Mouse (Mus musculus): ENCODE measurements around the gene Kdm4c. TPM values are rescaled to one million over a fixed set of nuclear protein-coding genes. Genes with fewer than 3 reads are reported as not detected.
"Not testable (repeated sequence)": the region's sequence is repeated elsewhere in the genome, so short reads cannot be mapped to it uniquely, and the experiment has no call there.

Gene Kdm4c
- polyA plus RNA-seq, 1 experiment from 2014 or later, result 6.5 TPM

- WGBS, result 91% methylated on average over 3 of the region's 3 CpGs
- Histone ChIP-seq H3K4me2 (replicated peaks; ENCODE audit: low read depth) (no peak overlapping the region), H3K9ac (ENCODE audit: low read depth, low read length) (no peak overlapping the region), H3K36me3 (ENCODE audit: control insufficient read depth, insufficient read depth) (peaks cover 11% of the 10 kb centered on the region), H3K27me3 (replicated peaks; ENCODE audit: control insufficient read depth, insufficient read depth, low read length) (no peaks in the 10 kb centered on the region), H3K4me1 (replicated peaks; ENCODE audit: control insufficient read depth, insufficient read depth, low read length) (no peaks in the 10 kb centered on the region), H3K4me3 (ENCODE audit: low read depth, low read length) (no peak overlapping the region), H3K27ac (ENCODE audit: low read depth, low read length) (no peak overlapping the region), H3K9me3 (ENCODE audit: control insufficient read depth) (no peaks in the 10 kb centered on the region)
- no peak for ATAC-seq
- TF ChIP-seq CTCF (IDR thresholded peaks at IDR 0.05; ENCODE audit: low read depth), result no peak
Measured at GRCm38 (mm10) chr4:74360274-74360673, 118.0 kb downstream of the Kdm4c start.

GRCm38 (mm10) chr4:74386583-74386982 is 144.3 kb downstream of the Kdm4c start:
- Histone ChIP-seq H3K27me3 (replicated peaks; ENCODE audit: control insufficient read depth, insufficient read depth, low read length) (no peaks in the 10 kb centered on the region), H3K4me2 (replicated peaks; ENCODE audit: low read depth) (no peak overlapping the region), H3K9me3 (ENCODE audit: control insufficient read depth) (no peaks in the 10 kb centered on the region), H3K4me1 (replicated peaks; ENCODE audit: control insufficient read depth, insufficient read depth, low read length) (no peaks in the 10 kb centered on the region), H3K27ac (ENCODE audit: low read depth, low read length) (no peak overlapping the region), H3K4me3 (ENCODE audit: low read depth, low read length) (no peak overlapping the region), H3K9ac (ENCODE audit: low read depth, low read length) (no peak overlapping the region), H3K36me3 (ENCODE audit: control insufficient read depth, insufficient read depth) (no peaks in the 10 kb centered on the region; the same call in 1 of the 2 replicates)
- TF ChIP-seq CTCF (IDR thresholded peaks at IDR 0.05; ENCODE audit: low read depth), result no peak
- 52% methylated on average over 4 of the region's 4 CpGs for WGBS
- ATAC-seq, result 0 out of 2 replicates have a peak, but pooled peaks have one; percentile 41

DNA sequence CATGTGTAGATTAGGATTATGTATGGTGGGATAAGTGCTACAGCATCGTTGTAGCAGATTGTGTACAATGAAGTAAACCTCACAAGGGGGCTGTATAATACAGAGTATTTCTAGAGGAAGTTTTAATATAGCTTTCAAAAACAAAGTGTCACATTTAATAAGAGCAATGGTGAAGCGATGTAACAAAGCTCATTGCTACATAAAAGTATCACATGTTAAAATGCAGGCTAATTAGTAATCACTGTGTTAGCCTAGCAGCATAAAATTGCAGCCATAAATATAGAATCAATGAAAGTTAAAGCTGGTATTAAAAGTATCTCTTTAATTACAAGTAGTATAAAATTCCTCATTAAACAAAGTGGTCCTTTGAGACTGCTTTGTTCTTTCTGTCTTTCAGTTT is 150.9 kb downstream of the Kdm4c start:
- Histone ChIP-seq H3K4me2 (replicated peaks; ENCODE audit: low read depth) (no peak overlapping the region), H3K27me3 (replicated peaks; ENCODE audit: control insufficient read depth, insufficient read depth, low read length) (no peaks in the 10 kb centered on the region), H3K4me3 (ENCODE audit: low read depth, low read length) (no peak overlapping the region), H3K4me1 (replicated peaks; ENCODE audit: control insufficient read depth, insufficient read depth, low read length) (no peaks in the 10 kb centered on the region), H3K9me3 (ENCODE audit: control insufficient read depth) (no peaks in the 10 kb centered on the region), H3K27ac (ENCODE audit: low read depth, low read length) (no peak overlapping the region), H3K9ac (ENCODE audit: low read depth, low read length) (no peak overlapping the region), H3K36me3 (ENCODE audit: control insufficient read depth, insufficient read depth) (0 out of 2 replicates have a peak, but pooled peaks cover 8% of the 10 kb centered on the region)
- no peak for ATAC-seq
- 87% methylated on average over 2 of the region's 2 CpGs for WGBS
- TF ChIP-seq CTCF (IDR thresholded peaks at IDR 0.05; ENCODE audit: low read depth), result no peak

DNA sequence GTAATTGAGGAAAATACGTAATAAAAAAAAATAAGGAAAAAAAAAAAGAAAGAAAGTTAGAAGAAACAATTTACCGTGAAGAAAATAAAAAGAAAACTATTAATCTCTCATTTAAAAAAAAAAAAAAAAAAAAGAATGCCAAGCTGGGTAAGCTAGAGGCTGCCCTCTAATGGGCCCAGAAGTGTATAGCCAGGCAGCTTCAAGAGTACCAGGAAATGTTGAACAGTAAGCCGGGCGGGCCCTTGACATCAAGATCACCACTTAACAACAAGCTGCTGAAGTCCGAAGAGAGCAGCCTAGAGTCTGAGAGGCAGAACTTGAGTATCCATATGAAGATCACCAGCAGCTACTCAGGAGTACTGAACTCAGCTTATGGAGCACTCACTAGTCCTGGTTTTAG is 154.3 kb downstream of the Kdm4c start:
- TF ChIP-seq CTCF (IDR thresholded peaks at IDR 0.05; ENCODE audit: low read depth), result peak; percentile 45
- ATAC-seq, result no peak
- WGBS, result 75% methylated on average over 5 of the region's 5 CpGs

GRCm38 (mm10) chr4:74401617-74402313 is 159.5 kb downstream of the Kdm4c start:
- not testable (repeated sequence) for H3K27me3 ChIP-seq (replicated peaks; ENCODE audit: control insufficient read depth, insufficient read depth, low read length); H3K4me1 ChIP-seq (replicated peaks; ENCODE audit: control insufficient read depth, insufficient read depth, low read length); ATAC-seq; H3K4me3 ChIP-seq (ENCODE audit: low read depth, low read length); H3K9me3 ChIP-seq (ENCODE audit: control insufficient read depth); H3K27ac ChIP-seq (ENCODE audit: low read depth, low read length); H3K4me2 ChIP-seq (replicated peaks; ENCODE audit: low read depth); H3K9ac ChIP-seq (ENCODE audit: low read depth, low read length)
- 93% methylated on average over 7 of the region's 7 CpGs for whole genome bisulfite sequencing
- peaks cover 30% of the 10 kb centered on the region for H3K36me3 ChIP-seq (ENCODE audit: control insufficient read depth, insufficient read depth)

More for the DNA sequence above, 154.3 kb downstream of the Kdm4c start:
- no peaks in the 10 kb centered on the region for H3K27me3 ChIP-seq (replicated peaks; ENCODE audit: control insufficient read depth, insufficient read depth, low read length)
- H3K4me3 ChIP-seq (ENCODE audit: low read depth, low read length), result no peak overlapping the region
- peaks cover 15% of the 10 kb centered on the region; the same call in 1 of the 2 replicates for H3K36me3 ChIP-seq (ENCODE audit: control insufficient read depth, insufficient read depth)
- no peak overlapping the region for H3K9ac ChIP-seq (ENCODE audit: low read depth, low read length)
- no peaks in the 10 kb centered on the region for H3K4me1 ChIP-seq (replicated peaks; ENCODE audit: control insufficient read depth, insufficient read depth, low read length)
- no peak overlapping the region for H3K27ac ChIP-seq (ENCODE audit: low read depth, low read length)
- H3K9me3 ChIP-seq (ENCODE audit: control insufficient read depth), result no peaks in the 10 kb centered on the region
- H3K4me2 ChIP-seq (replicated peaks; ENCODE audit: low read depth), result no peak overlapping the region

- H3K4me1 ChIP-seq (replicated peaks; ENCODE audit: control insufficient read depth, insufficient read depth, low read length), result no peaks in the 10 kb centered on the region
- no peak for ATAC-seq
- H3K4me3 ChIP-seq (ENCODE audit: low read depth, low read length), result no peak overlapping the region
- TF ChIP-seq CTCF (IDR thresholded peaks at IDR 0.05; ENCODE audit: low read depth), result no peak
- H3K27me3 ChIP-seq (replicated peaks; ENCODE audit: control insufficient read depth, insufficient read depth, low read length), result no peaks in the 10 kb centered on the region
- no peak overlapping the region for H3K4me2 ChIP-seq (replicated peaks; ENCODE audit: low read depth)
- 87% methylated on average over 1 of the region's 1 CpGs for WGBS
- H3K27ac ChIP-seq (ENCODE audit: low read depth, low read length), result no peak overlapping the region
- H3K9me3 ChIP-seq (ENCODE audit: control insufficient read depth), result no peaks in the 10 kb centered on the region
- peaks cover 20% of the 10 kb centered on the region for H3K36me3 ChIP-seq (ENCODE audit: control insufficient read depth, insufficient read depth)
- H3K9ac ChIP-seq (ENCODE audit: low read depth, low read length), result no peak overlapping the region
Measured at GRCm38 (mm10) chr4:74408731-74409130, 166.4 kb downstream of the Kdm4c start.
